Mouse (Mus musculus) thymus, postnatal 14 days (tissue): Measurements from ENCODE around the gene 1700025G04Rik.

Source experiments
- DNase-seq: peaks from one replicate; pipeline ENCODE4 v3.0.0; 2021

The 1700025G04Rik gene

DNA sequence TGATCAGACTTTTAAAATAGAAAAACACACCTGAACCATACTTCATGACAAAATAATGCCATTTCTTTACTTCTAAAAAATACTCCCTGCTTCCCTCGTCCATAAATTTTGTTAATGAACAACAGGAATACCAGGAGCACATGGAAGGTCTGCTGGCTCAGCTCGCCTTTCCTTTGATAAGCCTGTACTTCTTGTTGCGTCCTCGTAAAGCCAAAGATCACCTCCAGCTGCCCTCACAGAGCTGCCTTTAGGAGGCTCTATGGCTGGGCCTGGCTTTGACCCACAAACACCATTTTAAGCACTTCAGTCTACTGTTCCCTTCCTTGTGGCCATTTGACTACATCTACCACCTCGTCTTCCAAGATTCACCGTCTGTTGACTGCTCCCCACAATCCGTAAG is 101.2 kb downstream of the 1700025G04Rik start:
- DNase-seq: no peak

DNA sequence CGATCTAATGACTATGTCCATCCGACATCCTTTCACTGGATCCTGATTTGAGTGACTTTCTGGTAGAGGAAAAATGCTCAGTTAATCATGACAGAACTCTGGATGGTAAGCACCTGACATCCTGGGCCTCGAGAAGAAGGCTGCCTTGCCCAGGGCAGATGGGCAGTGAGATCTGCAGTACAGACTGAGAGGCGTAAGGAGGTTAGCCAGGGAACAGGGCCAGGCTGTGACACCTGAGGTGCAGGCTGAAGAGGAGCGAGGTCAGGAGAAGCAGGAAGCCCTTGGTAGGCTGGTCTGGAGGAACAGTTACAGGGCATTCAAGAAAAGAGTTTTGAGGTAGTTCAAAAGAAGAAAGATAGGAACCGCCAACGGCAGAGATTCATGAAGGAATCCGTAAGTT is 101.9 kb downstream of the 1700025G04Rik start:
- no peak for DNase-seq

DNA sequence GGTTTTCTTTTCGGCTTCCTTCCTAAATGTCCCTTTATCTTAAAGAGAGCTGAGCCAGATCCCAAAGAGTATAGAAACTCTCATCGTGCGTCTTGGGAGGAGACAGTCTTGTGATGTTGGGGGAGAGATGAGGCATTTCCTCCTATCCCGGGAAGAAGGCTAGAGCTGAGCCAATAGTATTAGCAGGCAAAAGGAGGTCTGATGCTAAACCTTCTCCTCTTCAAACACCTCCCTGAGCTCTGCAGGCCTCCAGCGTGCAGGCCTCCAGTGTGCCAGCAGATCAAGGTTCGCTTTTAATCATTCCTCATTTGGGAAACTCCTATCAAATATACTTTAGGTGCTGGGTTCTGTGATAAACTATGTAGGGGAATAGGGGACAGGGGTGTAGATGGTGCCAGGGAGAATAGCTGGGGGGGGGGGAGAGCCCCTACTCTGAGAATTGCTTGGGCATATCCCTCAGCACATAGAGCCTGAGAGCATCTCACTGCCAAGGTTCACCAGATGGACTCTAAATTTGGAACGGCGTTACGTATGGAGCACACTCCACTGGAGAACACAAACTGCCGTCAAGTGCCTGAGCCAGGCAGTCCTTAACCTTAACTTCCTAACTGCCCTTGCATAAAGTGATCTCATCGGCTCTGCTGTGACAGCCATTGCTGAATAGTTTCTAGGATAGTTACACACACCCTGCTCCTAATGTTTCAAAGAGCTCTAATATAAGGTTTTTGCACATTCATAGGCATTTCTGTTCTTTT is 103.7 kb downstream of the 1700025G04Rik start:
- DNase-seq: no peak

DNA sequence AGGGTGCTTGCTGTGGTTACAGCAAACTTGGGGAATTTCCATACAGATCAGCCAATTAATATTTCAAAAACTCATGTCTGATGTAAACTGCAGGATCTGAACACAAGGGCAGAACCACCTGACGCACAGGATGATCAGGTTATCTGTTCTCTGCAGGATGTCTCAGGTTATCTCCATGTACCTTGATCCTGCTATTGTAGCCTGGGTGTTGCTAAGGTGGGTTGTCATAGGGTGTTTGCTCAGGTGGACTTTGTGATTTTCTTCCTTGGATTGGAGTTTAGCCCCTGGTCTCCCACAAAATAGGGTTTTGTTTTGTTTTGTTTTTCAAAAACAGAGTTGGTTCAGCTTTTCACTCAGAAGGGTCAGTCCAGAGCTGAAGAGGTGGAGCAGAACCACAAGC is 104.9 kb downstream of the 1700025G04Rik start:
- DNase-seq: no peak

DNA sequence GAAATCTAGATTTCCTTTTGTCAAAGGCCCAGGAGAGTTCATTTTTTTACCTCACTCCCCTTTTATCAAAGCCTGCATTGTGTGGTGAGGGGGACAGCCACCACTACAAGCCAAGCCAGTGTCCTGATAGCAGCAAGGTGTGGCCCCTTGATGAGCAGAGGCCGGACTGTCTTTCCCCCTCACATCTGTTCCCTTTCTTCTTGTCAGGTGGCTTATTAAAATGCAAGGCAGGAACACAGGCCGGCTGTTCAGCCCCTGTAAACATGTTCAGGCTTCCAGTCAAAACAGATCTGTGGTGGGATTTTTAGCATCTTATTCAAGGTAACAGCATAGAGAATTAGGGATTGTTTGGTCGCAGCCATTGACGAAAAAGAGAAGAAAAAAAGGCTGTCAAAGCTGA is 105.9 kb downstream of the 1700025G04Rik start:
- no peak for DNase-seq

DNA sequence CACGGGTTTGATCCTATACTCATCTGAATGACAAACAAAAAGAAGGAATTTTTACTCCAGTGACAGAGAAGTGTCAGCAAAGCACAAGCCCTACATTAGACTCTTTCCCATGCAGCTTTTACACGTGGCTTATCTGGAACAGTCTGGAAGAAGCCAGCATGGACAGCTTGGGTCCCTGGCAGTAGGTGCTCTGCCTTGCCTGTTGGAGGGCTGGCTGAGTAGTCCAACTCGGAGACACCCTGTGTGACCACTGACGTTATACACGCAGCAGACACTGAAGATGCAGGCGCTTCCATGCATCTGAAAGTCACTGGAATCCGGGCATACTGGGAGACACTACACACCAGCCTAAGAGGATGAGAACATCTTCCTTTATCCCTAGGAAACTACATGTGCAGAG is 109.4 kb downstream of the 1700025G04Rik start:
- DNase-seq: no peak

DNA sequence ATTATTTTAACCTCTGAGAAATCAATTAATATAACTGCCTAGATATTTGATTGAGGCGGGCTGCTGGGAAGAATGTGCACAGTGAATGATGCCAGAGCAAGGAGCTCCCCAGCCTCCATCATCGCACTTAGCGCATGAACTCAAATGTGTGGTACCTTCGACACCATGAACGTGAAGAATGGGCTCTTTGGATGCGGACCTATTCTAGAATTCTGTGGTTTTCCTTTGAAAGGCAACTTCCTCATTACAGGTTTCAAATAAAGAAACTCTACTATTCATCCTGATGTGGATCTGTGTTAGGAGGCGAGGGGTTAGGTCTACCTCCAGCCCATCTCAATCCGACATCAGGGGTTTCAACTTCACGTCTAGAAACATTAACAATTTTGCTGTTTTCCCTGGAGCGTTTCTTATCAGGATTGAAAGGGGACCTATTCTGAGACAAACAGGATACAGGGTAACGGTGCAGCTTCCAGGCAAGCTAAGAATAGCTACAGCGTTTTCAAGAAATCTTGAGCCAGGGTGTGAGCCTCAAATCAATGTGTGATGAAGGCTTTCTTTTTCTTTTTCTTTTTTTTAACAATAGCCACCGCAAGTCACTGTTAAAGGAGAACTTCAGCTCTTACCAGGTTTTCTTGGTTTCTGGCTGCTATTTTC is 110.0 kb downstream of the 1700025G04Rik start:
- no peak for DNase-seq

DNA sequence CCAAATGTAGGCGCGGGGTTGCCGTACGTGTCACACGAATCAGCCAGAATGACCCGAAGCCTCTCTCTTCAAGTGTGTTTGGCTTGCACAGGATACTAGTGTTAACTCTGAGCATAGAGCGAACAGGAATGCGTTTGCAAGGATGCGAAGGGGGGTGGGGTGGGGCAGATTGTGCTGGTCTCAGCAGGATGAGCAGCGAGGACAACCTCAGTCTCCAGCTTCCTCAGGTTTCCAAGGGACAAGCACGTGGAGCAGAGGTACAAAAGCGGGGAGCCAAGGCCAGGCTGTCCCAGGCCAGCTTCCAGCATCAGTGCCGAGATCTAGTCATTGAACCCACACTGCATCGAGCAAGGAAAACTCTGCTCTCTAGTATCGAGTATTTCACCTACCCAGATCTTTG is 111.2 kb downstream of the 1700025G04Rik start:
- no peak for DNase-seq

DNA sequence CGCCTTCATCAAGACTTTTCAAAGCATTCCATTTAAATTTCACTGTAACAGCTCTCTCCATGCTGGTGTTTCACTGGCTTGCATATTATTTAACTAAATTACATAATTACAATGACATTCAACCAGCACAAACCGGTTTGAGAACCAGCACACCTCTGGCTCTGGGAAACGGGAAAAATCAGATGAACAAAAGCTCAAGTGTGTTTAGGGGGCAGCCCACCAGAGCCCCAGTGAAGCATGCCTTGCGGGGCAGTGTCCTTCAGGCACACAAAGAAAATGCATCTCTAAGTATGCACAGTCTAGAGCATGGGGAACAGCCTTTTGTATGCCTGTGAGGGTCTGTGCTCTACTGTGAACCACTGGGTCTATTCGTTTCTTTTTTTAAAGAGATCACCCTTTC is 112.3 kb downstream of the 1700025G04Rik start:
- DNase-seq: no peak

DNA sequence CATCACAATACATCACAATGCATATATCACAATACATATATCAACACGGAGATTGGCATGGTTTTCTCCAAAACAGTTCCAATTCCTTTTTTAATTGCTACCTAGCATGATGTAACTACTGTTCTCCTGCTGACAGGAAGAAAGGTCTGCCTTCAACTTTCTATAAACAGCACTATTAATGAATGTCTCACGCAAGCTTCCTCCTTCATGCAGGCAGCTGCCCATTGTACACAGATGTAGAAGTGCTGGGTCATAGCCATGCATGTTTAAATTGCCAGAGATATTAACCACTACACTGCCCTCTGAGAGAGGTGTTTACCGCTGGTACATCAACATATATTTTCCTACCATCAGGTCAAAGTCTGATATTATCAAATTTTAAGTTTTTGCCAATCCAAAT is 113.1 kb downstream of the 1700025G04Rik start:
- no peak for DNase-seq

DNA sequence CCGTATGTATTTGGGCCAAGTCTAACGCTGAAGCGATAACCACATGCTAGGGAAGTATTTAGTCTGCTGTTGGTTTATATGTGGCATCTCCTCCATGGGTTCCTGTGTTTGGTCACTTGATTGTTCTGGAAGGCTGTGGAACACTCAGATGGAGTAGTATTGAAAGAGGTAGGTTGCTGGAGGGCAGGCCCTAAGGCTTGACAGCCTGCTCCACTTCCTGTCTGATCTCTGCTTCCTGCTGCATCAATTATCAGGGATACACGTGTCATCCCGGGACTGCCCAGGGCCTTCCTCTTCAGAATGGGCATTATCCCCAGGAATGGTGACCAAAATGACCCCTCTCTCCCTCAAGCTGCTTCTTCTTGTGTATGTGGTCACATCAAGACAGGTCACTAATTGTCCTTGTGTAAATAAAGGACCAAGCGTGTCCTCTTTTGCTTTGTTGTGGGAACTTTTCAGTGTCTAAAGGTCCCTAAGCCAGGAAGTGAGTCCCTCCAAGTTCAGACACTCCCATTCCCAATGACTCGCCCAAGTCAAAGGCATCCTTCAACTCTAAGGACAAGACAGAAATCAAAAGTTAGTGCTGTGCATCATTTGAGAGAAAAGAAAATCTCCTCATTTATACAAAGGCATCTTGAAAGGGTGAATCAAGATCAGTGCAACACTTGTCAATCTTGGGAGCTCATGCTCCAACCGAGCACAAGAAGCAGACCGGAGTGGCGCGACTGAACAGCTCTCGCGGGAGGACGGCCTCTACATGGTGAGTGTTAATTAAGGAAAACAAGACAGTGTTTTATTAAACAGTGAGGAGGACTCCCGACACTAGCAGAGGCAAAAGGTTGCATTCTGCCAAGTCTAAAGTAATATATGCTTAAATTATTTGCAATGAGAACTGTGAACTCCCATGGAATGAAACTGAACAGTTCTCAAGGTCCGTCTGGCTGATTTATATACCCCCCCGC is 114.2 kb downstream of the 1700025G04Rik start:
- no peak for DNase-seq

DNA sequence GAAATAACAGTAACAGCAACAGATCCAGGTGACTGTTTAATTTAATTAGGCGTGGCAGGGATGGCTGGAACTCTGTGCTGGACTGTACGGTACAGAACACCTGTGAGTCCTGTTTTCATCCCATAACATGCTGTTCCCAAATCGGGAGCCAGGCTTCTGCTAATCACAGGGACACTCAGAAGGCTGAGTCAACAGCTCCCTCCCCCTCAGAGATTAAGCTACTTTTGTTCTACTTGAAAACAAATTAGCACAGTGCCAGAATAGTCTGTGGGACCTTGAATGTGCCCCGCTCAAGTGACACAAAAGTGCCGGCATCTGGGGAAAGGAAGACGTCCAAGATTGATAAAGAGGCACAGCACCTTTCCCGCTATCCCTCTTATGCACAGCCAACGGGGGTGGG is 115.0 kb downstream of the 1700025G04Rik start:
- DNase-seq: no peak

DNA sequence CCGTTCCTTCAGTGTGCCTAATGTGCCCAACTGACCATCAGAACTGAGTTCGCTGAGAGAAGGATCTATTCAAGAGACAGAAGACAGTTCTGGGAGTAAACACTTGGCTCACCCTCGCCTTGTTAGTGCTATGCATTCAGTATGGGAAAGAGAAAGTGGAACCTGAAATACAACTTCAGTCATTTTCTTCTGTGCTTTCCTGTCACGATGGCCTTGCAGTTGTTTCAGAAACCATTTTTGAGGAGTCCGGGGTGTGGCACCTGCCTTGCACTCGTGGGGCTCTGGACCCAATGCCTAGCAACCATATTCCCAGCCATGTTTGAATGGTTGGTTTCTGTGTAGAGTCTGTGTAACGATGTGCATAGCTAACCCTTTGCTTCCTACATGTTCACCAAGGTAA is 115.5 kb downstream of the 1700025G04Rik start:
- no peak for DNase-seq

DNA sequence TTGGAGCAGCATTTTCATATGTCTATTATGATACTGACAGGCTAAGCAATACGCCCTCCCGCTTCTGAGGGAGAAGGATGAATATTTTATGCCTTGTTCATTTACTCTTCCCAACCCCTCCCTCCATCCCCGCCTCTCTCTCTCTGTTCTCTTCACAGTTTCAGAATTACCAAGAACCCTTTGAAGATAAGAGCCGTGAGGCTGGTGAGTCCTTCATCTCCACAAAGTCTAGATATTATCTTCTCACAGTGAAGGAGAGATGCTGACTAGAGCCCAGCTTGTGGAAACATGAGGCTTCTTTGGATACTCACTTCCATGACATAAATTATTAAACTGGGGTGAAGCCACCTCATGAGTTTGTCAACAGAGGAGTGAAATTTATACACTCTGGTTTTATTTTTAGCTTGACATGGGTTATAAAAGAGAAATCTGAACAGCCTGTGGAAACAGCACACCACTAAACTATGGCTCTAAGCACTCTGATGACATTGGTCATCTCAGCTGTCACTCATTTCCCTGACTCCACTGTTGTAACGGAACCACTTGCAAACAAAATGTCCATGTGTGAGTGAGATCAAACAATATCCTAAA is 116.7 kb downstream of the 1700025G04Rik start:
- no peak for DNase-seq

DNA sequence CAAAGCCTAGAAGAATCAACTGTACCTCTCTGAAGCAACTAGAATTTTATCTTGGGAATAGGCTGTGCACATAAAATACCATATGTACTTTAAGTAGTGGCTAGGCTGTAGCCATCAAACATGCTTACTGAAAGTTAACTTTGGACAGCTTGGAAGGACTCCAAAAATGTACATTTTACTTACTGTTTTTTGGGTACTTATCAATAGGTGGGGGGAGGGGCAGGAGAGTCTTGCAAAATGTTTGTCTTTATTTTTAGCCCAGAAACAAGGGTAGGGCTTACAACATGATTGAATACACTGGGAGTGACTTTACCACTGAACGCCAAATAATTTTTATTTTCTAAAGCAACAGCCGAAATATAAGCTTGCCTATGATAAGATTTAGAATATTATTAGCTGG is 118.3 kb downstream of the 1700025G04Rik start:
- no peak for DNase-seq

DNA sequence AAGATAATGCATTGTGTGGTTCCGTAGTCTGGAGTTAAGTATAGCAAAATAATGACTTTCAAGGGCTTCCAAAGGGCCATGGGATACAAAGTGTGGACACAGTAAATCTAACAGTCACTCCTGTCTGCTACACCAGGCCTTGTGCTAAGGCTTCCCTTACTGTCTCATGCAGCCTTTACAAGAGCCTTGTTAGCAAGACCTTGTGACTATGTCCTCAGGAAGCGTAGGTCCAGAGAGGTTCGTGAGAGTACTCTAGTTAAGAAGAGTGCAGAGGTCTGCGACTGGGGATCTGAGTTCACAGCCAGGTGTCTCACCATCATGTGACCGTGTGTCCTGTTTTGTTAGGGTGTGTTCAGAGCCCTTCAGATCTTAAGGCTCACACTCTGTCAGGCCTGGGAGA is 121.8 kb downstream of the 1700025G04Rik start:
- DNase-seq: no peak

DNA sequence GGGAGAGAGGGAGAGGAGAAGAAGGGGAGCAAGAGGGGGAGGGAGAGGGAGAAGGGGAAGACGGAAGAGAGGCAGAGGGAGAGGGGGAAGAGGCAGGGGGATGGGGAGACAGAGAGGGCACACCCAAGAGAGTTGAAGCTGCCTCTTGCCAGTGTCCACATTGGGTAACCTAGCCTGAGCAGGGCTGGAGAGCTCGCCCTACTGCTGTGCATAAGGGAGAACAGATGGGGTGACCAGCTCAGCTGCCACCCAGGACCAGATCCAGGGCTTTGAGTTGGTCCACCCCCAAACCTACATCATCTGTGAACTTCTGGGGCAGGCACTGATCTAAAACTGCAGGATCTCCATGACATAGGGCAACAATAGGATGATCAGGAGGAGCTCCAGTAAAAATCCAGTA is 125.1 kb downstream of the 1700025G04Rik start:
- DNase-seq: no peak

DNA sequence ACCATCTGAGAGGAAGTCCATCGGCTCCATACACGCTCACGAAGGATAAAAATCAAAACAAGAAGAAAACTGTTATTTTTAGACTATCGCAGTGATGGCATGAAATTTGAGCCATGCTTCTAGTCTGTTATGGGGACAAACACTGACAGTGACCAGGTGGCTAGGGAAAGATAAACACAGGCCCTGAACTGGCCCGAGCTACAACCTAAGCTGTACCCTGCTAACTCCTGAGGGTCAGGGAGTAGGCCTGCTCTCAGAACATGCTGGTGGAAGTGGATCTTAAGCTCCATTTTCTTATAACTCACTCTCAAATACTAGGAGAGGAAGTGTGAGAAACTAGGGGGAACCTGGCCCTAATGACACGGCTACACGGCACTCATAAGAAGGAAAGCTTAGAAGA is 126.7 kb downstream of the 1700025G04Rik start:
- DNase-seq: no peak

DNA sequence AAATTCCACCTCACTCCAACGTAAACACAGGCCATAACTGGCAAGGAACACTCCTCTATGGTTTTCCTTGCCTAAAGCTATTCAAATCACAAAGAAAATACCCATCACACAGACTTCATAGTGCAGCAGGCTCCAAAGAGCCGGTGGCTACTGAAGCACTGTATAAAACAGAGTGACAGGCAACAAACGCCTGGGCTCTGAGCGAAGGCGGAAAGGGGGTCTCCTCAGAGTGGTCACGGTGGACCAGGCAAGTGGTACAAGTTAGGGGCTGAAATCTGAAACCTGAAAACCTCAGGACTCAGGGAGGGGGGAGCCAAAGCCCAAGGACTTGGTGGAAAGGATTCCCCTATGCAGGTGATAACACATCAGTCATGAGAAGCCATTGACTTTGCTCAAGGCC is 127.8 kb downstream of the 1700025G04Rik start:
- DNase-seq: no peak

DNA sequence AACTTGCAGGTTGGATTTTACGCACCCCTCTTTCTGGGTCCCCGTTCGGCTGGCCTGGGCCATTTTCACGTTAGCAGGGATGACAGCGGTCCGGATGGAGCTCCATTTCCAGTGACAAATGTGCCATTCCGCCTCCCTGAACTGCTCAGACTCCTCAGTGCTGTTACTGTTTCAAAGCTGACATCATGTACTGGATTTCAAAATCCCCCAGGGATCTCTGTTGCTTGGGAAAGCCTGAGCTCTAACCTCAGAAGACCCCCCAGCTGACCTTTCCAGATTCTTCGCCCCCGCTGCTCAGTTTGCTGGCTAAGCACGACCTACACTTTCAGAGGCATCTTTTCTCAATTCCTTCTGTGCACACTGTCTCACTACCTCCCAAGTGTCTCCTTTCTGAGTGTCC is 128.7 kb downstream of the 1700025G04Rik start:
- no peak for DNase-seq

DNA sequence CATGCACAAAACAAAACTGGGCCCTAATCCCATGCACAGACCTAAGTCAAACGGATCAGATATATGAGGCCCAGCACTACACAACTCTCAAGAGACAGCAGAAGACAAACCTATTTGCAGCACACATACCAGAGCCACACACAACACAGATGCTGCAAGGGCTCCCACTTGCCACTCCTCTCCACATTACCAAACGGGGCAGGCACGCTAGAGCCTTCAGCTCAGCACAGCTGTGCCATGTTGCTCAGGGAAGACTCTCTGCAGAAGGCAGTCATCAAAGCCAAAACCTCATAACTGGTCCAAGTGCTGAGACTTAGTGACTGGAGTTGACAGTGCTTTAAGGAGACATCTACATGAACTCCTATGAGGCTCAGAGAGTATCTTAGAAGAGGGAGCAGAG is 130.9 kb downstream of the 1700025G04Rik start:
- DNase-seq: peak; percentile 23

DNA sequence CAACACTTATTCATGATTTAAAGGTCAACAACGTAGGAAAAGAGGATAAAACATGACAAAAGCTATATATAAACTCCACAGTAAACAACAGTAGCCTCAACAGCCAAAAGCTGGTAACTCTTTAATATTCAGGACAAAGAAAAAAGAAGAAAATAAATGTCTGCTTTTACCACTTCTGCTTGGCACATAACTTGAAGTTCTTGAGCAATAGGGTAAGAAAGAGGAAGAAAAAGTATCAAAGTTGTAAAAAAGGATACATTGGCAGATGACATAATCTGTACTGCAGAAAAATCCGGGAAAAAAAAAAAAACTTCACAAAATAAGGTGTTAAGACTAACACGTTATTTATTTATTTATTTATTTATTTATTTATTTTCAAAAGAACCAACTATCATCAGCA is 131.5 kb downstream of the 1700025G04Rik start:
- DNase-seq: no peak

DNA sequence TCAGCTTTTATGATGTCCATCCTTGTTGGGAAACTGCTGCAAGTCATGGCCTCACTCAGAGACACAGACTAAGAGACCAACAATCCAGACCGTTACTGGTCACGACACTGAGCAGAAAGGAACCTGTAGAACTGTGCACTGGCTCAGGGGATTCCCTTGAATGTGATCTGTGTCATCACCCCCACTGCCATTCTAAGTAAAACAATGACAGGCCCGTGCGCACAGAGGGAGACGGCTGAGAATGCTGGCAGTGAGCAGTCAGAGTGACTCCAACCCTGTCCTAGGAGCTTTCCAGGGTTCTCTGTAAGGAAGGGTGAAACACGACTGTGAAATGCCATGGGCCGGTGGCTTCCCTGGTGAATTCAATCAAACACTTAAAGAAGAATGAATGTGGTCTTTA is 132.3 kb downstream of the 1700025G04Rik start:
- DNase-seq: no peak
